Mouse (Mus musculus) adrenal gland, postnatal 14 days (tissue): ENCODE results near the gene Gm648. TPM values are rescaled to one million over a fixed set of nuclear protein-coding genes. Genes with fewer than 3 reads are reported as not detected.
"Not testable (repeated sequence)": the region's sequence is repeated elsewhere in the genome, so short reads cannot be mapped to it uniquely, and the experiment has no call there.

Experiments
- DNase-seq: peaks from one replicate; pipeline ENCODE4 v3.0.0; 2021; ENCODE audit warnings: mixed read lengths
- long read RNA-seq, 2 experiments: library from polyadenylated mRNA; stranded (forward); transcript quantifications; one replicate each; pipeline ENCODE4 v2.0.0; 2021
- microRNA-seq, 2 experiments: library from miRNA; unstranded; fragments of <30 nt; microRNA quantifications; one replicate each; pipeline ENCODE4 v1.2.0; 2021
- total RNA-seq: library from RNA; stranded (reverse); gene quantifications from 2 replicates; pipeline ENCODE4 v1.2.3, GENCODE M21; 2021

Gene Gm648
- total RNA-seq, result not detected in 2 replicates
- long read RNA-seq, experiment 1, result 0 reads
- long read RNA-seq, experiment 2, result 0 reads

- DNase-seq, result no peak
These were observed at the start of gene Gm648 for GRCm38 (mm10) chrX:56549506-56549905. TSS of gene Gm648 (minus strand) at chrX:56549606.

DNA sequence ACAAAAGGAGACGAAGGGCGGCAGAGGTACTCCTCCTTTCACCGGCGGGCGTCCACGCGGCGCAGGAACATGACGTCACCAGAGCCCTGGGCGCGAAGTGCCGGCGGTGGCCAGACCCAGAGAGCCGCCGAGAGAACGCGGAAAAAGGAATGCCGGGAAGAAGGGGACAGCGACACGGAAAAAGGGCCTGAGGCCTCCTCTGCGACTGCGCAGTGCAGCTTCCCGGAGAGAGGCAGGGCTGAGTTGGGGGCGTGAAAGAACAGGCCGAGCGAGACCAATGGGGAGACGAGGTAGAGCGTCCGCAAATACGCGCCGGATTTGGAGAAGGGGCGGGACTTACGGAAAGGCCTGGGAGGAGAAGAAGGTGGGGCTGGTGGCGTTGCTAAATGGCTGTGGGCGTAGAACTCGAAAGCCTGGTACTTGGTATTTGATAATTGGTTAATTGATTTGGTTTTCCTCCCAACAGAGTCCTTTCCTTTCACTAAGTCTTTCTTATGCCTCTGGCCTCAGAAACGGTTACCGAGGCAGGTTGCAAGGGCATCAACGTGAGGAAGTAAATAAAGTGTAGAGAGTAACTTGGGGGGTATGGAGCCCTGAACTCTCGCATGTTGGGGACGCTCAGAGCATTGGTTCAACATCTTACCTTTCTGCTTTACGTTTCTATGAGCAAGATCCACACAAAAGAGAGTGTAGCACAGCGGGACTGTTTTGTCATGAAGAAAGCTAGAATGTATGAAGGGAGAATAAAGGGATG, 48.7 kb upstream of the Gm648 start, which contains the start of gene Mmgt1:
Gene Mmgt1 (minus strand): TSS at position 183 of the 754 bp plus-strand sequence.
- peak; percentile 94 for DNase-seq

DNA sequence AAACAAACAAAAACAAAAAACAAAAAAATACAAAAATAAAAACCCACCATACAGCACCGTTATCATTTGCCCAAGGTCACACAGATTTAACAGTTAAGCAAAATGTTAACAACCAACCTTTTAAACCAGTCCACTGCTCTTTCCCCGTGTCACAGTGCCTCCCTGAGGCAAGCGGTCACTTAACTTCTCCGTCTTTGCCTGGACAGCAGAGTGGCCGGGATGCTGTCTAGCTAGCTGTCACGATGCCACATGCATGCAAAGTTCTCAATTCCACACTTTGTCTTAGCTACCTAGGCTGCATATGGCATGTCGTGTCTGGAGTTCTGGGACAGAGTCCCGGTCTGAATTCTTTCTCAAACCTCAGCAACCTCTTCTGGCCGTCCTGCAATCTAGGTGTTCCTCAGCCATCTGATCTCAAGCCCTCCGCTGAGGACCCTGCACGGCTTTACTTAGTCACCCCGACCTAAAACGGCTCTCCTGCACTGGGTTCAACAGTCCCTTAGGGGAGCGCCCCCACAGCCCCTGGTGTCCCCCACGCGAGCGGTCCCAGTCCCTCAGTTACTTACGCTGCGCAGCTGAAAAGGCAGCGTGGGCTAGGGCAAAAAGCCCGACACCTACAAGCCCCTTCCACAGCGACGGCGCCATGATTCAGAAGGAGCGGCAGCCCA, 47.9 kb upstream of the Gm648 start:
- DNase-seq, result peak; percentile 49

DNA sequence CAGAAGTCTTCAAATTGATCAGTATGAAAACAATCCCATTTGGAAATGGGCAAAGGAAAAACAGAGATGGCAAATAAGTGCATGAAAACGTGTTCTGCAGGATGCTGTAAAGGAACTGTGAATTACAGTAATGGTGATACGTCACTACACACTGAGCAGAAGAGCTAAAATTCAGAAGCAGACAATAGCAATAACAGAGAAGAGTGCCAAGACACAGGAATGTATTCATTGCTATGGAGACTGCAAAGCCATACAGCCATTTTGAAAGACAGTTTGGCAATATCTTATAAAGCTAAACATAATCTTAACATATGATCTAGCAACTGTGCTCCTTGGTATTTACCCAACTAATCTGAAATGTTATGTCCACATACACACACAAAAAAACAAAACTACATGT, 28.8 kb upstream of the Gm648 start:
- DNase-seq, result no peak

- DNase-seq, result peak; percentile 14
These were observed 23.1 kb upstream of the Gm648 start for GRCm38 (mm10) chrX:56572465-56572864.

- no peak for DNase-seq
These were observed 4.2 kb upstream of the Gm648 start for GRCm38 (mm10) chrX:56553584-56553983.

DNA sequence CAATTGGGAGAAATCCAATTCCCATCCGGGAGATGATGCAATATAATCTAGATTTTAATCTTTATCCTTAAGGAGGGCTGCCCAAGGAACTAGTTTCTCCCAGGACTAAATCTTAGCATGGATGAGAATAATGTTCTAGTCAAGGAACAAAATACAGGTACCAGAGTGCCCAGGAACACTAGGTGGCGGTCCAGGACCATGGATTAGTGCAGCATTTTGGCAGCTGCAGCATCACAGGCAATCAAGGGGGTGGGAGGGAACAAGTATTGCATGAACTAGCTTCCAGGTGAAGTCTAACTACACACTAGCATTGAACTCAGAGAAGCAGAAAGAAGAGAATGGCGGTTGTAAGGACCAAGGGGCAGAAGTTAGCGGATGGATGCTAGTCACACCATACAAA, 12.2 kb downstream of the Gm648 start:
- peak; percentile 17 for DNase-seq

- peak; percentile 54 for DNase-seq
These were observed 18.1 kb downstream of the Gm648 start for GRCm38 (mm10) chrX:56531266-56531665.

- not testable (repeated sequence) for DNase-seq
These were observed 25.0 kb downstream of the Gm648 start, which contains the start of gene Gm10477 for GRCm38 (mm10) chrX:56524442-56524841. TSS of gene Gm10477 (plus strand) at chrX:56524742.

- peak; percentile 64 for DNase-seq
These were observed 52.2 kb downstream of the Gm648 start for GRCm38 (mm10) chrX:56497241-56497640.

Small RNA genes lying within 50 kb of the gene (microRNA-seq; reads per million reads assigned to microRNA genes)
- 0.76 to 1.7 reads per million in 2 experiments for gene Mir5116

Other genes with a start within 250 kb of the Gm648 start
- gene Zfp449, start 203.2 kb downstream of the Gm648 start, total RNA-seq, result 3.2 and 3.8 TPM in 2 replicates
- 0.56 and 1.4 TPM in 2 replicates for gene Smim10l2a, start 175.0 kb downstream of the Gm648 start, total RNA-seq
- gene Gm2174, start 101.6 kb downstream of the Gm648 start, total RNA-seq, result not detected in 2 replicates
- 28.4 and 28.8 TPM in 2 replicates for gene Ints6l, start 94.7 kb downstream of the Gm648 start, total RNA-seq
- not detected in 2 replicates for gene Gm10477, start 24.9 kb downstream of the Gm648 start, total RNA-seq
- 26.3 and 28.4 TPM in 2 replicates for gene Mmgt1, start 48.5 kb upstream of the Gm648 start, total RNA-seq
- 18.0 and 20.4 TPM in 2 replicates for gene Slc9a6, start 60.2 kb upstream of the Gm648 start, total RNA-seq
- gene Fhl1, start 182.2 kb upstream of the Gm648 start, total RNA-seq, result 97.5 and 101 TPM in 2 replicates